Mouse (Mus musculus): ENCODE measurements around the gene Map2k7.

GRCm38 (mm10) chr8:4212809-4213209 lies 25.7 kb upstream of the Map2k7 start:
- TF ChIP-seq CTCF (IDR thresholded peaks at IDR 0.05; ENCODE audit: borderline replicate concordance, insufficient read depth, low read depth, low read length), result no peak
- no peak for TF ChIP-seq POLR2A (IDR thresholded peaks at IDR 0.05; ENCODE audit: borderline replicate concordance, insufficient read depth, low read length)

Data from cerebellum, adult 2 months (tissue).